Mouse (Mus musculus) left cerebral cortex, postnatal 10 days (tissue): ENCODE data around the gene Wdcp. TPM values are rescaled to one million over a fixed set of nuclear protein-coding genes. Genes with fewer than 3 reads are reported as not detected.
"Not testable (repeated sequence)": the region's sequence is repeated elsewhere in the genome, so short reads cannot be mapped to it uniquely, and the experiment has no call there.

Experiments
- DNase-seq, 2 experiments: peaks; one replicate each; pipeline ENCODE4 v3.0.0; 2021 to 2022; ENCODE audit warnings: low spot score in 2 of 2, mixed read lengths in 1 of 2; ENCODE audit errors: extremely low spot score in 1 of 2
- intact Hi-C: fragments of 180-260 bp; cut with DNase I; formaldehyde crosslinking; loops from one replicate; pipeline ENCODE4 v1.15.1; 2025
- total RNA-seq, 2 experiments: library from RNA; stranded (reverse); gene quantifications; 2 replicates each; pipeline ENCODE4 v1.2.3; 2021

Gene Wdcp
- total RNA-seq, 2 experiments from 2014 or later: 9.8 to 11.6 TPM

DNA sequence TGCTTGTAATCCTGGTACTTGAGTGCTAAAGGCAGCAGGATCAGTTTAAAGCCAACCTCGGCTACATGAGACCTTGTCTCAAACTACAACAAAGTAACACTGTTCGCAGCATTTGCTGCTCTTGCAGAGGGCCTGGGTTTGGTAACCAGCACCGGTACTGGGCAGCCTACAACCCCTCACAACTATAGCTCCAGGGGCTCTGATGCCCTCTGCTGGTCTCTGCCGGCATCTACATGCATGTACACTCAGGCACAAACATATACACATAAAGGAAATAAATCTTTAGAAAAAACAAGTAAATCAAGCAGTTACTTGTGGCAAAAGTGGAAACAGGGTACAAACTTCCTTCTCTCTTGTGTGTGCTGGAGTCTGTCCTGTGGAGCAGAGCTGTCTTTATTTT is 19.6 kb downstream of the Wdcp start:
- DNase-seq: no peak
- intact Hi-C loops: no loop called here

DNA sequence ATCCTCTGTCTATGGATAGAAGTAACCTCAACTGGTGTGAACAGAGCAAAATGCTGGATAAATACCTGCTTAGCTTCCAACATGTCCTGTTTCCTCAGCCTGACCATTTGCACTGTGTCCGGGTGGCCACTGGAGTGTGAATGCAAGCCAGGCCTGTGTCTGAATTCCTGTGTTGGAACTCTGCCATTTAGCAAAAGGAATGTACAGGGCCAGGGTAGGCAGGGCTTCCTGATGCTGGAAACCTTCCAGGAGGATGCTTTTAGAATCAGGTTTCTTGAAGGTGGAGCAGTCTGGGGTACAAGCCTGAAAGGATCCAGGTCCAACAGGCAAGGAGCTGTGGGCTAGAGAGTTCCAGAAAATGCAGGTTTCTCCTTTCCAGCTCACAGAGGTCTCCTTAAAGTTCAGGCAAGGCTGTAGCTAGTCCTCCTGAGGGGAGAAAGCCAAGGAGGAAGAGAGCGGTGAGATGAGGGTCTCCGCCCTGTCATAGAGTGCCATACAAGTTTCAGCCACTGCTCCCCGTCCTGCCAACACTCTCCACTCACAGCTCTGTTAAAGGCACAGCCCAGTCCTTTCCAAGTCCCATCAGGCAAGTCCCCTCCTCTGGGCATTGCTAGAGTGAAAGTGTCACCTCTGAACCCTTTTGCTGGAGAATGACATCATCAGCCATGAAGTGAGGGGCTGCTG is 20.7 kb downstream of the Wdcp start:
- DNase-seq: no peak
- intact Hi-C loops: no loop called here

DNA sequence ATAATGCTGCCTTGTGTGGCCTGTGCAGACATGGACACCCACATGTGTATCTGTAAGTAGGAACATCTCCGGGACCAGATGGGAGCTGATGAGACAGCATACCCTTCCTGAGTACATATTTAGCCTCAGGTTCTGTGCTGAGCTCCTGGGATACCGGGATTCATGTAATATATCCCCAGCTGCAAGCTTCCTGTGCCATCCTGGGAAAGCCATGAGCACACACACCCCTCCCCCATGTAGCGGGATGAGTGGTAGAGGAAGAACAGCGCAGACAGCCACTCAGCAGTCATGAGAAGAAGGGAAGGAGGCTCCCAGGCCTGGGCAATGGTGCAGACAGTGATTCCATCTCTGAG is 21.2 kb downstream of the Wdcp start:
- DNase-seq: peak in 1 of 2 experiments; percentile 29
- intact Hi-C loops: no loop called here

DNA sequence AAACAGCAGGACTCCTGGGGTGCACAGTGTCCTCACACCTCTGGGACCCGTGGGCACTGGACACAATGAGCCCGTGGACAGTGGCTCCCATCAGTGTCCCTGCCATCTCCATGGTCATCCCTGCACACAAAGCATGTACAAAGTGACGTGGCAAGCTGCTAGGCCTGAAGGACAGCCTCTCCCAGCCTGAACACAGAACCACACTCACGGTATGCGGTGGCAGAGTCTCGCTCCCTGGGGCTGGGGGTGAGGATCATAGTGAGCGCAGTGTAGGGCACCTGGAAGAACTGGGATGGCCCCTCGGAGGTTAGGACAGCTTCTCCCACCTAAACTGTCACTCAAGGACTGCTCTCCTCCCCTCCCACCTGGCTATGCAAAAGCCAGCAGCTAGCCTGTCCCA is 25.8 kb downstream of the Wdcp start:
- no peak for DNase-seq
- intact Hi-C loops: no loop called here

DNA sequence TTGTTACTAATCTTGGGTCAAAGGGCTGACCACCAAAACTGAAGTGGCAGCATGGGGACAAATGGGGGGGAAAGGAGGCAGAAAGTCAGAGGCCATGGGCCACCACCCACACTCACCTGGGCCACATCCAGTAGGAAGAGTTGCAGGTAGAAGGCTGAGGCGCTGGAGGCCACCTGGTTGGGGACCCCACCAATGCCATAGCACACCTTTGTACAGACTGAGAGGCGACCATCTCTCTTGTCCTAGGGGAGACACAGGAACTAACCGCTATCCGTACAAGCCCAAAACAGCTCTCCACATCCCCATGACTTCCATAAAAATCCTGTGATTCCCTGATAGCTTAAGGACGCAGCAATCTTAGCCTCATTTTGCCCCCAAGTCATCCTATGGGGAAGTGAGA is 28.2 kb downstream of the Wdcp start:
- no peak for DNase-seq
- intact Hi-C loops: no loop called here

DNA sequence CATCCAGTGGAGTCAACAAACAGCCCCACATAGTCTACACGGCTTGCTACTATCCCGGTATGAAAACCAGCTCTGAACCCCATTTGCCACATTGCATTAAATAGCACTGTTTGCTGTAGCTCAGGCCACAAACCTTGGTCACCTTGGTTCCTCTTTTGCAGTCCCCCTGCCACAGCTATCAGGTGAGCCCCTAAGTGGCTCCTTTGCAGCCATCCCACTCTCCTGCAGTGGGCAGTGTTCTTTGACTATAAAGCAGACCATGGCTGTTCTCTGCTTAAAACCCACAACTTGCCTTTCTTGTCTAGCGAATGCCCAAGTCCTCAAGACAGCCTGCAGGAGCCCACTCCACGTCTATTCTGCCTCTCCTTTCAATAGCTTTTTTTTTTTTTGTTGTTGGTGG is 29.2 kb downstream of the Wdcp start:
- intact Hi-C loops: no loop called here
- no peak for DNase-seq

DNA sequence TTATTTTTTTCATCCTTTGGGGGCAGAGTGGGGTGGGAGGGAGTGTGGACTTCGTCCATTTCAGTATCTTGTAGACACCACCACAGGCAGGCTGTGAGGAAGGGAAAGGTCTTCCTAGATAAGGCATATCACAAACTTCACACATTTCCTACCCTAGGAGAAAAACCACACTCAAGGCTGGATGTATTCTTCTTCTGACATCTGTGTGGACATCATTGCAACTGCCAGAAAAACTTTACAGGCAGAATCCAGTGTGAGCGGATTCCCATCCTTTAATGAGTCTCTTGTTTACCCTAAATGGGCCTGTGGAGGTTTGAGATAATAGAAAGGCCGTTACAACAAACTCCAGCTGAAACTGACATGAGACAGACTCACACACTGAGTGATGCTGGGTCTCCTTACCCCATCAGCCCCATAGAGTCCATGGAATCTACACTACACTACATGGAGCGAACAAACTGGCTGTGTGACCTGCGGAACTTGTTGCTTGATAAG is 29.9 kb downstream of the Wdcp start:
- intact Hi-C loops: no loop called here
- no peak for DNase-seq

DNA sequence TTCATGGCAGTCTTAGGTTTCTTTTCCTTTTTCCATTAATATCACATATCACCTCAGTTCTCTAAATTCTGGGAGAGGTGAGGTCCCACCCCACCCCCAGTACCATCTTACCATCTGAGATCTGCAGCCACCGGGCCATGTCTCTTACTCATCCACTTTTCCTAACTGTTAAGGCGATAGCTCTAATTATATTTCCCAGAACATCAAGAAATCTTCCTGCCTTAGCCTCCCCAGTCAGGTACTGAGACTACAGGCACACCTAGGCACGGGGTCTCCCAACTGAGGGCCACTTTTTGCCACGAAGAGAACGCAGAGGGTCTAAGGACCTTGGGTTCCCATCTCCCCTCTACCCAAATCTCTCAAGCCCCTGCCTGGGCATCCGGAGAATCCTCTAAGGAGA is 30.4 kb downstream of the Wdcp start:
- intact Hi-C loops: no loop called here
- DNase-seq: no peak

DNA sequence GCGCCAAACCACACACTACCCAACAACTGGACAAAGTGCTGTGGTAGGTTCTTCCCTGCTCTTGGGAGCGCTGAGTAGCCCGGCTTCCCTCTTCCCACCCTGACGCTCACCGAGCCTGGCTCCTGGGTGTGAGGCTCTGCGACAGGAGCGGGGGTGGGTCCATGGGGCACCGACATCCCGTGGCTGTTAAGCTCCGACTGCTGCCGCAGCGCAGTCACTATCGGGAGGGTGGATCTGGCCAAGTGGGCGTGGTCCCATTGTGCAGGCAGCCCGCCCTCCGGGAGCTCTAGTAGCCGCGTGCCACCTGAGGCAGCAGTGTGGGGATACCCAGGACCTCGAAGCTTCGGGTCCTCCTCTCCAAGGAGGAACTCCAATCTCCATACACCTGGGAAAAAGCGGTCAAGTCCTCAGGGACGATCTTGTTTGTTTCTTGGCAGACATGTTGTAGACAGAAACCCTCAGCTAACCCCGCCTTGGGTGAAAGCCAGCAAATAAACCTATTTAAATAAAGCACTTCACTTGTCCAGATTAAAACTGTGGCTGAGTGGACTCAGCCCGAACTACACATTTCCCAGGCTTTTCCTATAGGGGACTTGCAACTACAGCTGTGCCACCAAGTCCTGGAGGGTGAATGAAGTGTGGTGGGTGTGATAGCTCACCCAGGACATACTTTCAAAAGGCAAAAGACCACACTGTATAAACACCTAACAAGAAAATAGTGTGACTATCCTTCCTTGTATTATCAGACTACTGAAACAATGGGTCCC is 31.2 kb downstream of the Wdcp start, which contains the start of gene Mfsd2b:
Gene Mfsd2b, minus strand, starts transcription at position 199 of the 767 bp plus-strand sequence.
- intact Hi-C loops: no loop called here

DNA sequence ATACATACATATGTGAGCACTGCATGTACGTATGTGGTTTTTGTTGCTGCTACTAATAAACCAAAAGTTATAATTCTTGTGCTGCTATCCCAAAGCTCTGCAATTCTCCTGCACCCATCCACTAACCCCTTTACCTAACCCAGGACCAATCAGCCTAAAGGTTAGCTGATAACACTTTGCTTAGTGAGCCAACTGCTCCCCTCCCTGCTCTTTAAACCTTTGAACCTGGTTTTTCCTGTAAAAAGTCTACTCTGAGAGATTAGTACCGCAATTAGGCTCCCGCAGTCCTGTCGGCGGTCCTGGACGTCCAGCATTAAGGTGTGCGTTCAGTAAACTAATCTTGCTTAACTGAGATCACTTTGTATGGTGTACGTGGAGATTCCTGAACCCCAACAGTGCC is 32.5 kb downstream of the Wdcp start:
- no peak for DNase-seq
- intact Hi-C loops: no loop called here

More for the DNA sequence above, 31.2 kb downstream of the Wdcp start, which contains the start of gene Mfsd2b:
- DNase-seq: peak; percentile 11 to 81

DNA sequence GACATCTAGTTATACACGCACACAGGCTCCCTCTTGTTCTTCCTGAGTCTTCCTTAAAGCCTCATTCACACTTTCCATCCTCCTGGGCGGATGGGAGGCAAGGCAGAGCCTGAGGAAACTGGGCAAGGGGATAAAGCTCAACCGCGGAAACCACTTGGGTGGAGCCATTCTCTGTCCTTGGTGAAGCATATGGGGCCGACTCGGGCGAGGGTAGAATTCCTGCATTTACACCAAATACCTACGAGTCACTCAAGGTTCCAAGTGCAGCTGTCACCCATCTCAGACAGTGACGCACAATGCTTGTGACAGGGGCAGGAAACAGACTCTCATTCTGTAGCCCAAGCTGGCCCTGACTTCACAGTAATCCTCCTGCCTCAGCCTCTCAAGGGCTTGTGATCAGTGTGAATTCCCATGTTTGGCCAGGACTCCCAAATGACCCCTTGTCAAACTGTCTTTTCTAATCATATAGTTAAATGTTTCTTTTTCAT is 35.2 kb downstream of the Wdcp start:
- intact Hi-C loops: no loop called here
- DNase-seq: no peak

DNA sequence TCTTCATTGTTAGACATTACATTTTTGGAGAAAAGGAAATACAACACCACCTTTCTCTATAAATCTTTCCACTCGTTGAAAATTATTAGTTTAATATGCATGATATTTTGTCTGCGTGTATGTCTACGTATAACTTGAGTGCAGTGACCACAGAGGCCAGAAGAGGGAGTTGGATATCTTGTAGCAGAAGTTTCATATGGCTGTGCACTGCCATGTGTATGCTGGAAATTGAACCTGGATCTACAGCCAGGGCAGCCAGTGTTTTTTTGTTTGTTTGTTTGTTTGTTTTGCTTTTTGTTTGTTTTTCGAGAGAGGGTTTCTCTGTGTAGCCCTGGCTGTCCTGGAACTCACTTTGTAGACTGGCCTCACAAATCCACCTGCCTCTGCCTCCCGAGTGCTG is 35.9 kb downstream of the Wdcp start:
- intact Hi-C loops: no loop called here
- DNase-seq: no peak

DNA sequence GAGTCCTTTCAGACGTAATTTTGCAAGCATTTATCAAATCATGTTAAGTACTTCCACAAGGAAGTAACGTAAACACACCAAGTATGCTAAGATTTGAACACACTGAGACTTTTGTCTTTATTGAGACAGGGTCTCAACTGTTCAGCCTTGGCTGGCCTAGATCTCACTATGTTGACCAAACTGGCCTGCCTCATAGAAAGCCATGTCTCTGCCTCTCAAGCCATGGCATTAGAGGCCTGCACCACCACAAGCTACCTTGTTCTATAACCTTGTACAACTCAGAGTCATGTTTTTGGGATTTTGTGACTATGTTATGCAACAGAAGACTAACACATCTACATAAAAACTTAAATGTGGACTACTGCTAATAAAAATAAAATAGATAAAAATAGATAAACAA is 39.0 kb downstream of the Wdcp start:
- no peak for DNase-seq
- intact Hi-C loops: no loop called here

DNA sequence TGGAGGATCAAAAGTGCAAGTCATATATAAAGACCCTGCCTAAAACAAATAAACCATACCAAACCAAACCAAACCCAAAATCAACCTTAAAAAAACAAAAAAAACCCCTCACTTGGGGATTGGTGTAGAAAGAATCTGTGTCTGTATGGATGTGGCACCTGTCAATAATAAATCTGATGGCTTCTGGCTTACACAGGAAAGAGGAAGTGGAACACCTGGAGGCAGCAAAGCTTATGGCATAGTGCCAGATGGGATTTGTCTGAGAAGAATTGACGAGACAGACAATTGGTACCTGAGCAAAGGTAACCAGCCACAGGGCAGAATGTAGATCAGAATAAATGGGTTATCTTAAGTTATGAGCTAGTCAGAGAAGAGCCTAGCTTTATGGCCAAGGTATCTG is 42.0 kb downstream of the Wdcp start:
- intact Hi-C loops: no loop called here
- DNase-seq: no peak

DNA sequence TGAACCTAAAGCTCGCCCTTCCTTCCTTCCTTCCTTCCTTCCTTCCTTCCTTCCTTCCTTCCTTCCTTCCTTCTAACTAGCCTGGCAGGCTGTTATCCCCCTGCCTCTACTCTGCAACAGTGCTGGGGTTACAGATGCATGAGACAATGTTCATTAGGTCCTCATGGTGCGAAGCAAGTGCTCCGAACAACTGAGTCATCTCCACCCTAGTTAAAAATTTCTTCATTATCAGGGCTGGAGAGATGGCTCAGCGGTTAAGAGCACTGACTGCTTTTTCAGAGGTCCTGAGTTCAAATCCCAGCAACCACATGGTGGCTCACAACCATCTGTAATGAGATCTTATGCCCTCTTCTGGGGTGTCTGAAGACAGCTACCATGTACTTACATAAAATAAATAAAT is 43.5 kb downstream of the Wdcp start:
- intact Hi-C loops: not testable (repeated sequence)

DNA sequence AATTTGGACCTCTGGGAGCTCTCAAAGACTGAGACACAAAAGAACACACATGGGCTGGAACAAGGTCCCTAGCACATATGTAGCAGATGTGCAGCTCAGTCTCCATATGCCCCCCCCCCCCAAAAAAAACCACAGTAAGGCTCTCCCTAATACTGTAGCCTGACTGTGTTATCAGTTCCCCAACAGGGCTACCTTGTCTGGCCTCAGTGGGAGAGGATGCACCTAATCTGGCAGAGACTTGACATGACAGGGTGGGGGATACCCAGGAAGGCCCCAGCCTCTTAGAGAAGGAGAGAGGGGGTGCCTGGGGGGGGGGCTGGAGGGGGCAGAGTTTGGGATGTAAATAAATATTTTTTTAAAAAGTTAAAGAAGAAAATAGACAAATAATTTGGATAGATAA is 45.6 kb downstream of the Wdcp start:
- no peak for DNase-seq
- intact Hi-C loops: no loop called here

More for the DNA sequence above, 43.5 kb downstream of the Wdcp start:
- DNase-seq: not testable (repeated sequence)

DNA sequence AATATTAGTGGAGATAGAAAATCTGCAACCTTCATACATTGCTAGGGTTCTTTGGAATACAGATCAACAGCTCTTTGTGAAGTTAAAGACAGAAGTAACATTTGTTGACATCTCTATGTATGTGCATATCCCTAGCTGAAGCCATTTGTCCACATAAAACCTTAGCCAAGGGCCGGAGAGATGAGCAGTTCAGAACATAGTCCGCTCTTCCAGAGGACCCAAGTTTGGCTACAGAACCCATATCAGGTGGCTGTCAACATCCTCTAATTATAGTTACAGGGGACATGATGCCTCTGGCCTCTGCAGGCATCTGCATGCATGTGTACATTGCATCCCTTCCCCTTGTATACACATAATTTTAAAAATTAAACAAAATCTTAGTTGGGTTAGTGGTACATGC is 46.1 kb downstream of the Wdcp start:
- intact Hi-C loops: no loop called here
- no peak for DNase-seq

DNA sequence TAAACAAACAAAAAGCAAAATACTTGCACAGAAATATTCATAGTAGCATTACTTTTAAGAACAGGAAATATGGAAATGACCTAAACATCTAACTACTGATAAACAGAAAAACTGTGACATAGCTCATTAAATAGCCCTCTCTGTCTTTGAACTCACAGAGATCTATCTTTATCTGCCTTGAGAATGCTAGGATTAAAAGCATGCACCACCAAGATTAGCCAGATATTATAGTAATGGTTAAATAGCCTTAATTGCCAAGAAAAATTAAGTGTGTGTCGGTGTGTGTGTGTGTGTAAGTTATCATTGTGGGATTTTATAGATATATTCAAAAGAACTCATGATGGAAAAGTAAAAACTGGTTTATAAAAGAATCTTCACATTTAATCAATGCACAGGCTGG is 46.8 kb downstream of the Wdcp start:
- intact Hi-C loops: no loop called here
- DNase-seq: no peak

DNA sequence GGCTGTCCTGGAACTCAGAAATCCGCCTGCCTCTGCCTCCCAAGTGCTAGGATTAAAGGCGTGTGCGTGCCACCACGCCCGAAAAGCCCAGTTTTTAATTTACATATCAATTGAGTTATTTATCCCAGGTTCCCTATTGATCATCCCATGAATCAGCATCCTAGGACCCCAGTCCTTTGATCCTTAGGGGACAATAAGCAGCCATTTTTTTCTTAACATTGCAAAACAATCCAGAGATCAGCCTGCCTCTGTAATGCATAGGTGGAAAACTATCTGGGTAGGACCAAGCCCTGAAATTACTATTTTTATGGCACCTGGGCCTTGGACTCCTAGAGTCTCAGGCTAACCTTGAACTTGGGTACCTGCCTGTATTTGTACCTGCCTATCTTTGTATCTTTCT is 54.9 kb downstream of the Wdcp start:
- intact Hi-C loops: no loop called here
- DNase-seq: no peak

DNA sequence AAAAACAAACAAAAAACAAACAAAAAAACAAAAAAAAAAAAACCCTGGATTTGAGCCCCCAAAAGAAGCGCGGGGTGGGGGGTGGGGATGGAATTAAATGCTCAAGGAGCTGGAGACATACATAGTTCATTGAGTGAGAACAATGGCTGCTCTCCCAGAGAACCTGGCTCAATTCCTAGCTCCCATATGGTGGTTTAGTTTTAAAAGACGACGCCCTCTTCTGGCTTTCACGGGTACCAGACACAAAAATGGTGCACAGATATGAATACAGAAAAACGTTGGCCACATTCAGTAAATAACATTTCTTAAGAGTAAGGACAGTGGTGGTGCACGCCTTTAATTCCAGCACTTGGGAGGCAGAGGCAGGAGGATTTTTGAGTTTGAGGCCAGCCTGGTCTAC is 62.8 kb downstream of the Wdcp start:
- intact Hi-C loops: no loop called here
- DNase-seq: no peak
